ENCODE assay signal across 12 mouse cellular contexts in the genomic region with DNA sequence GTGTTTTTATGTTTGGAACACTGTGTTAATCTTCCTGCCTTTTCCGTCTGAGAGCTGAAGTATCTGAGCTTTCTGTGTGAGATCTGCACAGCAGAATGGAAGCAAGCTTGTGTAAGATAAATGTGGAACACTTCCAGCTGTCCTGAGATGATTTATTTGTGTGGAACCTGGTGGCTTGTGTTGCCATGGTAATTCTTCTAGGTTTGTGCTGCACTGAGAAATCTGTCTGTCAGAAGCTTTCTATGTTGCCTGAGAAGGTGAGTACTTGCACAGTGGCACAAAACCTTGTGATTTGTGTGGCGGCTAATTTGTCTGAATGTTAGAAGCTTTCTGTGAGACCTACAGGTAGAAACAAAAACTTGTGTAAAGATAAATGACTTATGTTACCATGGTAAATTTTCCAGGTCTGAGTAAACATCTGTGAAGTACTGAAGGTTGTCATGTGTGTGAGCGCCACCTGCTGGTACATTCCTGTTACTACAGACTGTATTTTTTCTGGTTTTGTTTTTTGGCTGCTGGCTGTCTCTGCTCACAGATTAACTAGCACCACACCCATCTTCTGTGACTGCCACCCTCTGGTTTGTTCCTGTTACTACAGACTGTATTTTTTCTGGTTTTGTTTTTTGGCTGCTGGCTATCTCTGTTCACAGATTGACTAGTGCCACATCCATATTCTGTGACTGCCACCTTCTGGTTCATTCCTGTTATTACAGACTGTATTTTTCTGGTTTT. TPM values are rescaled to one million over a fixed set of nuclear protein-coding genes. Genes with fewer than 3 reads are reported as not detected.
A peak's percentile ranks its signal among the peaks of the same experiment; 100 is the strongest.
DNase-seq lines count a peak whose midpoint lies in the region.
"Not testable (repeated sequence)": the region's sequence is repeated elsewhere in the genome, so short reads cannot be mapped to it uniquely, and the experiment has no call there.
"Had no signal": no experiment of that assay in that cellular context is flagged by ENCODE, and none has a peak within 500 bp of the region (broad histone marks: within the 10 kb centered on the region; RNA-seq: fewer than 3 reads in every experiment).

No protein-coding gene starts in this region.

- H3K27ac ChIP-seq in embryonic facial prominence, embryonic 10.5 days (replicated peaks), result not testable (repeated sequence)

- peak; percentile 66 for DNase-seq in ES-CJ7 (ENCODE audit: low read depth, low spot score)
- peak; percentile 3 for DNase-seq in c-Kit-positive CD71-negative TER-119-negative erythroid progenitor cells, embryonic 14.5 days (ENCODE audit: low read depth)
- peak; percentile 15 for DNase-seq in embryonic facial prominence, embryonic 10.5 days (ENCODE audit: low spot score)
- peak; percentile 21 for DNase-seq in heart, adult 8-10 months (ENCODE audit: low spot score)
- DNase-seq in kidney, postnatal 10 days, result peak; percentile 28
- DNase-seq in left cerebral cortex, postnatal 4 days, result peak; percentile 1
- peak; percentile 78 for DNase-seq in naive thymus-derived CD4-positive, alpha-beta T cell, adult 2 months (ENCODE audit: low read depth)
- peak; percentile 27 for DNase-seq in thymus, postnatal 14 days

- H3K27me3 ChIP-seq in embryonic facial prominence, embryonic 10.5 days (replicated peaks; ENCODE audit: low read depth, poor library complexity, severe bottlenecking), result not testable (repeated sequence)

- not testable (repeated sequence) for H3K9me3 ChIP-seq in embryonic facial prominence, embryonic 10.5 days

- intact Hi-C loops in left cerebral cortex, postnatal 4 days (cut with DNase I), result loop anchor here (5.0 kb wide), 1 partner anchor 46 kb away; no protein-coding TSS in a partner anchor

- WGBS in embryonic facial prominence, embryonic 10.5 days, result 68% methylated on average over 3 of the region's 3 CpGs

- not testable (repeated sequence) for H3K36me3 ChIP-seq in embryonic facial prominence, embryonic 10.5 days (replicated peaks)

- not testable (repeated sequence) for H3K4me1 ChIP-seq in embryonic facial prominence, embryonic 10.5 days

- not testable (repeated sequence) for H3K4me3 ChIP-seq in embryonic facial prominence, embryonic 10.5 days

RNA-seq across cellular contexts. Expression of gene Nxf7, which starts 2.9 kb away (rescaled TPM):
- 0.10 TPM in 1 of 2 replicates, not detected in the other for polyA plus RNA-seq in embryonic facial prominence, embryonic 10.5 days (2016; fragmentation: Nextera tagmentation; extraction: Ambion mirVana)
- under 1 TPM in 1 of 4 experiments, not detected in 3; 0.31 TPM for total RNA-seq in heart, adult 8-10 months (2022)
- total RNA-seq in left cerebral cortex, postnatal 4 days (2021), result not detected
- polyA plus RNA-seq: forebrain, embryonic 13.5 days; intestine, embryonic 15.5 days; macrophage had no signal

RNA-seq across cellular contexts. Expression of gene Prame, which starts 26.0 kb away (rescaled TPM):
- polyA plus RNA-seq in embryonic facial prominence, embryonic 10.5 days (2016; fragmentation: Nextera tagmentation; extraction: Ambion mirVana), result 0.06 TPM in 1 of 2 replicates, not detected in the other
- not detected for total RNA-seq in heart, adult 8-10 months (2022)
- not detected for total RNA-seq in left cerebral cortex, postnatal 4 days (2021)
- total RNA-seq: adrenal gland, postnatal 4 days had no signal
- polyA plus RNA-seq: forebrain, embryonic 13.5 days; intestine, embryonic 15.5 days; macrophage had no signal

Comparison
In these comparisons a context has a peak if more than half of its experiments do, and no peak if none do; other contexts are left out.
1. DNase-seq: peak in every context shown above with its lines; median percentile 78 in naive thymus-derived CD4-positive, alpha-beta T cell, adult 2 months; 66 in ES-CJ7; 28 in kidney, postnatal 10 days; 27 in thymus, postnatal 14 days; 21 in heart, adult 8-10 months; 15 in embryonic facial prominence, embryonic 10.5 days; 3 in c-Kit-positive CD71-negative TER-119-negative erythroid progenitor cells, embryonic 14.5 days; 1 in left cerebral cortex, postnatal 4 days.